Mouse (Mus musculus) ES-Bruce4 (cell line): ENCODE measurements at regions not wholly inside any gene's neighbourhood (a gene's known extent, or its start where the extent isn't known, plus 50 kb on each side); places are given as distances from the start of the nearest gene placed in this dataset.

ENCODE experiments used
- H3K27ac ChIP-seq: 2 replicates; pipeline ENCODE4 v1.5.1; 2012; ENCODE audit warnings: low read length, inconsistent platforms; ENCODE audit not compliant: insufficient read depth
- H3K27me3 ChIP-seq: 2 replicates; pipeline ENCODE4 v1.6.1; 2012; ENCODE audit warnings: mild to moderate bottlenecking, low read length, inconsistent platforms; ENCODE audit not compliant: control insufficient read depth, poor library complexity, insufficient read depth, severe bottlenecking
- H3K36me3 ChIP-seq: 2 replicates; pipeline ENCODE4 v1.6.1; 2012; ENCODE audit warnings: inconsistent platforms, mild to moderate bottlenecking, low read length, moderate library complexity; ENCODE audit not compliant: control insufficient read depth, poor library complexity, insufficient read depth, severe bottlenecking
- H3K4me1 ChIP-seq: one replicate; pipeline ENCODE4 v1.8.1; 2011; ENCODE audit warnings: low read length; ENCODE audit not compliant: control insufficient read depth, insufficient read depth
- H3K4me3 ChIP-seq: 2 replicates; pipeline ENCODE4 v1.5.1; 2011; ENCODE audit warnings: low read depth, mild to moderate bottlenecking, low read length
- H3K9ac ChIP-seq: 2 replicates; pipeline ENCODE4 v1.6.1; 2012; ENCODE audit warnings: low read depth, mild to moderate bottlenecking, inconsistent platforms; ENCODE audit not compliant: poor library complexity, severe bottlenecking
- H3K9me3 ChIP-seq: replicated peaks from 2 replicates; pipeline ENCODE4 v1.6.1; 2012; ENCODE audit warnings: mild to moderate bottlenecking, low read length, inconsistent platforms; ENCODE audit not compliant: control insufficient read depth, poor library complexity, insufficient read depth, severe bottlenecking
- CTCF ChIP-seq: IDR thresholded peaks from one replicate; pipeline ENCODE4 v1.8.1; 2011; ENCODE audit warnings: low read depth, low read length
- EP300 ChIP-seq: IDR thresholded peaks from 2 replicates; pipeline ENCODE4 v1.6.1; 2011; ENCODE audit warnings: low read depth, low read length; ENCODE audit not compliant: insufficient read depth
- POLR2A ChIP-seq: IDR thresholded peaks from one replicate; pipeline ENCODE4 v1.8.1; 2011; ENCODE audit warnings: low read length; ENCODE audit not compliant: insufficient read depth

DNA sequence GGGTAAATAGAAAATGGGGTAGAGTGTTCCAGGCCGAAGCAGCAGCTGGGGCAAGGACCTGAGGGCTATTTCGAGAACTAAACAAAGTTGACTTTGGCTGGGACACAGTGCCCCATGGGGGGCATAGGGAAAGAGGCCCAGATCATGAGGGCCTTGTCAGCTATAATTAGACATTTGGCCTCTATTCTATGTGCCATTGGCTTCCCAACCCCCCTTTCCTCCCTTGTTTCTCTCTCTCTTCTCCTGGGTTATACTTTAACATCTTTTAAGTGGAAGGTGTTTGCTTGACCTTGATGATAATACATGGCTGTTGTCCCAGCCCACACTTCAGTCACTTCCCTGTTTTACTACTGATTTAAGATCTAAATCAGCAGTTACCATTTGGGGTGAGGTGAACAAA is 231.8 kb upstream of the Jun start:
- Histone ChIP-seq H3K9me3 (no peaks in the 10 kb centered on the region), H3K9ac (no peak overlapping the region), H3K4me3 (no peak overlapping the region), H3K27ac (no peak overlapping the region), H3K27me3 (0 out of 2 replicates have a peak, but pooled peaks cover 1% of the 10 kb centered on the region), H3K4me1 (no peaks in the 10 kb centered on the region), H3K36me3 (no peaks in the 10 kb centered on the region)
- no peak for TF ChIP-seq EP300
- no peak for TF ChIP-seq CTCF
- no peak for TF ChIP-seq POLR2A

GRCm38 (mm10) chr4:95284192-95284591 is 232.2 kb upstream of the Jun start:
- Histone ChIP-seq H3K27me3 (0 out of 2 replicates have a peak, but pooled peaks cover 1% of the 10 kb centered on the region), H3K27ac (no peak overlapping the region), H3K9ac (no peak overlapping the region), H3K36me3 (no peaks in the 10 kb centered on the region), H3K4me3 (no peak overlapping the region), H3K9me3 (no peaks in the 10 kb centered on the region), H3K4me1 (no peaks in the 10 kb centered on the region)
- TF ChIP-seq POLR2A (no peak), EP300 (no peak), CTCF (no peak)

DNA sequence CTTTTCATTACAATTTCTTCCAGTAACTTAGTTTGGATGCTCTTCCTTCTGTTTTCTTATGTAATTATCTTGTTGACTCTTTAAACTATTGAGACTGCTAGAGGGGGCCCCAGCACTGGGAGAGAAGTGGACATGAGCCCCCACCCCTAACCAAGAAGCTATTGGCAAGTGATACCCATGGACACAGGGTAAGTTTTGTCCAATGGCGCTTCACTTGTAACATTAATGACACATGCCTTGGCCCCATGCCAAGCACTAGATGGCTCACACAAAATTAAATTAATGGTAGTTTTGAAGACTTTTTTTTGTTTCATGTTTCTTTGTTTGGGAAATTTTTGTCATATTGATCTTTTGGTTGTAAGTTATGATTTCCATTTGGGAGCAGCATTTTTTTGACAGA is 232.7 kb upstream of the Jun start:
- Histone ChIP-seq H3K4me3 (no peak overlapping the region), H3K36me3 (no peaks in the 10 kb centered on the region), H3K9me3 (no peaks in the 10 kb centered on the region), H3K27me3 (0 out of 2 replicates have a peak, but pooled peaks cover 1% of the 10 kb centered on the region), H3K27ac (no peak overlapping the region), H3K4me1 (no peaks in the 10 kb centered on the region), H3K9ac (no peak overlapping the region)
- TF ChIP-seq EP300 (no peak), POLR2A (no peak), CTCF (no peak)

- H3K27me3 ChIP-seq: no peaks in the 10 kb centered on the region
- H3K4me3 ChIP-seq: no peak overlapping the region
- no peaks in the 10 kb centered on the region for H3K9me3 ChIP-seq
- TF ChIP-seq EP300: no peak
- TF ChIP-seq POLR2A: no peak
- TF ChIP-seq CTCF: no peak
- no peak overlapping the region for H3K27ac ChIP-seq
- no peak overlapping the region for H3K9ac ChIP-seq
- no peaks in the 10 kb centered on the region for H3K36me3 ChIP-seq
- no peaks in the 10 kb centered on the region for H3K4me1 ChIP-seq
Observed at GRCm38 (mm10) chr4:95290321-95290720, 238.3 kb upstream of the Jun start.

DNA sequence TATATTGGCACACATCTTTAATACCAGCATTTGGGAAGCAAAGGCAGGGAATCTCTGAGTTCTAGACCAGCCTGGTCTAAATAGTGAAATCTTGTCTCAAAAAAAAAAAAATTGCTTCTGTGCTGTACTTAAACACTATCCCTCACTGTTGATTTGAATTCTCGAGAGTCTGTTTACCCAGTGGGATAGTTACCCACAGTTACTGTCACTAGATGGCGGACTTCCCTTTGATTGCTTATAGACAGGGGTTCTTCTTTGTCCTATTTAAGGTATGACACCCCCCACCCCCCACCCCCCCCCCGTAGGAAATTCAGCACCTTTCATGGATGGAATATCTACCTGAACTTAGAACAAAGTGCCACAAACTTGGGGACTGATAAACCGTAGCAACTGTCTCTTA is 242.1 kb upstream of the Jun start:
- Histone ChIP-seq H3K27ac (no peak overlapping the region), H3K9me3 (no peaks in the 10 kb centered on the region), H3K36me3 (no peaks in the 10 kb centered on the region), H3K27me3 (no peaks in the 10 kb centered on the region), H3K4me1 (no peaks in the 10 kb centered on the region), H3K9ac (no peak overlapping the region), H3K4me3 (no peak overlapping the region)
- TF ChIP-seq POLR2A (no peak), EP300 (no peak), CTCF (no peak)

GRCm38 (mm10) chr4:95301907-95302306 is 249.9 kb upstream of the Jun start:
- H3K4me1 ChIP-seq: no peaks in the 10 kb centered on the region
- H3K9ac ChIP-seq: no peak overlapping the region
- H3K9me3 ChIP-seq: no peaks in the 10 kb centered on the region
- TF ChIP-seq POLR2A: no peak
- no peak for TF ChIP-seq CTCF
- TF ChIP-seq EP300: no peak
- H3K27ac ChIP-seq: no peak overlapping the region
- no peaks in the 10 kb centered on the region; the same call in 1 of the 2 replicates for H3K27me3 ChIP-seq
- H3K36me3 ChIP-seq: no peaks in the 10 kb centered on the region
- H3K4me3 ChIP-seq: no peak overlapping the region

DNA sequence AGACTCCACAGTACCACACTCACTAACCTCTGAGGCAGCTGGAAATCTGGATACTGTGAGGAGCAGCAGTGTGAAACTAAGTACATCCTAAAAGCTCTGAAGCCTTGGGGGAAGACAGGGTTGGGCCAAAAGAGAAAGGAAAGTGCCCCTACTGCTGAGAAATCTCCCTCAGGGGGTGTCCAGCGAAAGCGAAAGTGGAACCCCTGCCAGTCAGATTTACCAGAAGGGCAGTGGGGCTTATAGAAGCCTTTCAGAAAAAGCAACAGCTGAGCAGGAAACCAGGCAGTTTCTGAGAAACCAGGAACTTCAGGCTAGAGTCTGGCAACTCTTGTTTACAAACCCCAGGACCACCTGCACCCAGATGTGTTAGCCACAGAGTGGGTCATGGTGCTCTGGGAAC is 251.3 kb upstream of the Jun start:
- no peak overlapping the region for H3K4me3 ChIP-seq
- H3K9me3 ChIP-seq: no peaks in the 10 kb centered on the region
- H3K4me1 ChIP-seq: no peaks in the 10 kb centered on the region
- TF ChIP-seq POLR2A (no peak), CTCF (no peak), EP300 (no peak)
- no peak overlapping the region for H3K9ac ChIP-seq
- no peaks in the 10 kb centered on the region for H3K36me3 ChIP-seq
- no peak overlapping the region for H3K27ac ChIP-seq
- no peaks in the 10 kb centered on the region; the same call in 1 of the 2 replicates for H3K27me3 ChIP-seq
